Mouse (Mus musculus): Measurements from ENCODE around the gene Taf1a.
"Not testable (repeated sequence)": the region's sequence is repeated elsewhere in the genome, so short reads cannot be mapped to it uniquely, and the experiment has no call there.

DNA sequence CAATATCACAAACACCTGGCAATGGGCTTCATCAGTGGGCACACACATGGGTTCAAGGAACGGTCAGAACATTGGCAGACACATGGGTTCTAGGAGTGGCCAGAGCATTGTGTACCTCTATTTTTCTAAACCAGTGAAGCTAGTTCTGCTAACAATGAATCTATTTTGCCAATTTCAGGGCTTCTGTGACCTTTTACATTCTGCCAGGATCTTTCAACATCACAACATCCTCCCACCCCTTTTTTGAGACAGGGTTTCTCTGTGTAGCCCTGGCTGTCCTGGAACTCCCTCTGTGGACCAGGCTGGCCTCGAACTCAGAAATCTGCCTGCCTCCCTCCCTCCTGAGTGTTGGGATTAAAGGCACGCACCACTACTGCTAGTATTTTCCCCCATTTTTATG, 1.4 kb upstream of the Taf1a start:
- TF ChIP-seq CTCF (IDR thresholded peaks at IDR 0.05; ENCODE audit: control insufficient read depth, insufficient read depth, insufficient replicate concordance, low read depth, low read length); POLR2A (IDR thresholded peaks at IDR 0.05; ENCODE audit: control insufficient read depth, low read depth, low read length): not testable (repeated sequence)
